Mouse (Mus musculus) left cerebral cortex, postnatal 4 days (tissue): ENCODE measurements around the gene Map3k5. TPM values are rescaled to one million over a fixed set of nuclear protein-coding genes. Genes with fewer than 3 reads are reported as not detected.
A peak's percentile ranks its signal among the peaks of the same experiment; 100 is the strongest.
"Not testable (repeated sequence)": the region's sequence is repeated elsewhere in the genome, so short reads cannot be mapped to it uniquely, and the experiment has no call there.

Experiments
- DNase-seq: peaks from one replicate; pipeline ENCODE4 v3.0.0-alpha.2; 2022
- intact Hi-C: fragments of 180-260 bp; cut with DNase I; formaldehyde crosslinking; loops from one replicate; pipeline ENCODE4 v1.15.1; 2025
- total RNA-seq, 2 experiments: library from RNA; stranded (reverse); gene quantifications; 2 replicates each; pipeline ENCODE4 v1.2.3; 2021

The Map3k5 gene
- 10 to 100 TPM; 21.3 to 23.4 TPM for total RNA-seq

DNA sequence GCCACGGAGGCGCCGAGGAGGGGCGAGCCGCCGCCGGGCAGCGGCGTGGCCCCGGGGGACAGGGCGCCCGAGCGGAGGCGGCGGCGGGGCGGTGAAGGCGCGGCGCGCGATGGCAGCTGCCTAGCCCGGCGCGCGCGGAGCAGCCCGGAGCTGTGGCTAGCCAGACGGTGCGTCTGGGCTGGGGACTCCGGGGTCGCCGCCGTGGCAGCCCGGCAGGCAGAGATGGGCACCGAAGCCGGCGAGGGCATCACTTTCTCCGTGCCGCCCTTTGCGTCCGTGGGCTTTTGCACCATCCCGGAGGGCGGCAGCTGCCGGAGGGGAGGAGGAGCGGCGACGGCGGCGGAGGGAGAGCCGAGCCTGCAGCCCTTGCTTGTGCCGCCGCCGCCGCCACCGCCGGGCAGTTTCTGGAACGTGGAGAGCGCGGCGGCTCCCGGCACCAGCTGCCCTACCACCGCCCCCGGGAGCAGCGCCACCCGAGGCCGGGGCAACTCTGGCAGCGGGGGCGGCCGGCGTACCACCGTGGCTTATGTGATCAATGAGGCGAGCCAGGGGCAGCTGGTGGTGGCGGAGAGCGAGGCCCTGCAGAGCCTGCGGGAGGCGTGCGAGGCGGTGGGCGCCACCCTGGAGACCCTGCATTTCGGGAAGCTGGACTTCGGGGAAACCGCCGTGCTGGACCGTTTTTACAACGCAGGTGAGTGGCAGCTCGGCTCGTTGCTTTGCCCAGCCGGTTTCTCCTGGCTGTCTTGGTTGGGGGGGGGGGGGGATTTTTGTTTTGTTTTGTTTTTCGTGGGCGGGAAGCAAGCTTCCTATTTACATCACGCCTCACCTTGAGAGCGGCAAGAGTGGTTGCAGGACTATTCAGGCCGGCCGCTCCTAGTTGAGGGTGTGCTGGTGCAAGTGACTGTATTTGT, at the start of gene Map3k5:
Gene Map3k5, plus strand, starts transcription at position 89 of the 911 bp plus-strand sequence.
- intact Hi-C loops = loop anchor here (5.0 kb wide), 1 partner anchor 138 kb away; no protein-coding TSS in a partner anchor
- peak; percentile 56 for DNase-seq

- intact Hi-C loops = no loop called here
- no peak for DNase-seq
These were observed 48.0 kb upstream of the Map3k5 start for GRCm38 (mm10) chr10:19886249-19886648.

DNA sequence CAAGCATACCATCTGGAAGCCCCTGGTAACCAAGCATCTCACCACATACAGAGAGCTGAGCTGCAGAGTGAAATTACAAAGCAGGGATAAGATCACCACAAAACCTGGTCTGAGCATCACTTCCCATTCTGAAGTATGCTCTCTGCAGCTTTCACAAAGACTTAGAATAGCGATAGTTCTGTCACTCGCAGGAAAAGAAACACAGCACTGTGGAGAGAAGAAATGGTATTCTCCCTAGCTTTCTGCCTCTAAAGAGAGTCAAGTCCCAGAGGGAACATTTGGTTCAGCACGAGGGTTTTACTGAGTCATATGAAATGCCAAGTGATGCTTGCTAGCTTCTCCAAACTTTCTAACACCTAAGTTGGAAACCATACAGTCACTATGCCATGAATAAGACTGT, 44.4 kb upstream of the Map3k5 start:
- DNase-seq = no peak
- intact Hi-C loops = loop anchor here (10.0 kb wide), 2 partner anchors 175 to 395 kb away; partner anchors contain the start of gene Il20ra

GRCm38 (mm10) chr10:19891686-19892085, 42.6 kb upstream of the Map3k5 start:
- intact Hi-C loops = loop anchor here (10.0 kb wide), 2 partner anchors 177 to 397 kb away; partner anchors contain the start of gene Il20ra
- no peak for DNase-seq

DNA sequence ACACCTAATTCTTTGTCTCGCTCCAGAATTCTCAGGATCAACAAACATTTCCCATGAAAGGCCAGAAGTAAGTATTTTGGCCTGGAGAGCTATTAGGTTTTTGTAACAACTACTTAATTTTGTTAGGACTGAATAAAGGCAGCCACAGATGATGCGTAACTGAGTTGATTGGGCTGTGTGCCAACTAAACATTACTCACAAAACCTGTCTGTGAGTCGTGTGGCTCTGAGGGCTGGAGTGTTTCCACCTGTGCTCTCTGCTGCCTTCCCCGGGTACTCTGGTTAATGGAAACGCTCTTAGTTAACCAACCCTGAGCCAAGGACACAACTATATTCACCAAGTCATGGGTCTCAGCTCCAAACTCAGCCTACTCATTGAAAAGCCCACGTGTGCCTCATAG, 41.1 kb upstream of the Map3k5 start:
- DNase-seq = no peak
- intact Hi-C loops = loop anchor here (10.0 kb wide), 2 partner anchors 178 to 398 kb away; partner anchors contain the start of gene Il20ra

- intact Hi-C loops = loop anchor here (10.0 kb wide), 2 partner anchors 179 to 399 kb away; partner anchors contain the start of gene Il20ra
- peak; percentile 45 for DNase-seq
These were observed 40.3 kb upstream of the Map3k5 start for GRCm38 (mm10) chr10:19893976-19894375.

- intact Hi-C loops = no loop called here
These were observed 34.1 kb upstream of the Map3k5 start for GRCm38 (mm10) chr10:19900191-19900590.

GRCm38 (mm10) chr10:19901992-19902391, 32.3 kb upstream of the Map3k5 start:
- DNase-seq = no peak
- intact Hi-C loops = no loop called here

More at GRCm38 (mm10) chr10:19900191-19900590, 34.1 kb upstream of the Map3k5 start:
- no peak for DNase-seq

- DNase-seq = no peak
- intact Hi-C loops = no loop called here
These were observed 30.0 kb upstream of the Map3k5 start for GRCm38 (mm10) chr10:19904077-19904820.

DNA sequence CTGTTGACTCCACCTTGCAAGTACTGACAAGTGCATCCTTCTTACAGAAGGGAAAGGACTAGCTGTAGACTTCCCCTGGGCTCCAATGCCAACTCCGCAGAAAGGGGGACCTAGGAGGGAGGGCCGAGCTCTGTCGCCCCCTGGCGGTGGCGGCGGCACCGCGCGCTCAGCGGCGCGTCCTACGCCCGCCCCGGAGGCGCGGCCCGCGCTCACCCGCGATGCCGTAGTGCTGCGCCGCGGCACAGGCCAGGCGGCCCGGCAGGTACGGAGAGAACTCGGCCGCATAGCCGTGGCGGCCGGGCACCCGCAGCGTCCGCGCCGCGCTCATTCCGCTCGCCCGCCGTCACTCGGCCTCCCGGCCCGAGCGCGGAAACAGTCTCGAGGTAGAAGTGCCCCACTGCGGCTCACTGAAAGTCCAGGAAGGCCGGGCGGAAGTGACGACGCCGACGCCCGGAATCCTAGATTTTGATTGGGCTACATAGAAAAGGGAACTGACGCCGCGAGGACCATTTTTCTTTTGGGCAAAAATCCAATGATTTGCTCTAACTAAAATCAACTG, 26.9 kb upstream of the Map3k5 start, which contains the start of gene Pex7:
Gene Pex7, minus strand, starts transcription at position 444 of the 559 bp plus-strand sequence.
- intact Hi-C loops = no loop called here
- peak; percentile 94 for DNase-seq

GRCm38 (mm10) chr10:19908076-19908475, 26.2 kb upstream of the Map3k5 start:
- no peak for DNase-seq
- intact Hi-C loops = no loop called here

DNA sequence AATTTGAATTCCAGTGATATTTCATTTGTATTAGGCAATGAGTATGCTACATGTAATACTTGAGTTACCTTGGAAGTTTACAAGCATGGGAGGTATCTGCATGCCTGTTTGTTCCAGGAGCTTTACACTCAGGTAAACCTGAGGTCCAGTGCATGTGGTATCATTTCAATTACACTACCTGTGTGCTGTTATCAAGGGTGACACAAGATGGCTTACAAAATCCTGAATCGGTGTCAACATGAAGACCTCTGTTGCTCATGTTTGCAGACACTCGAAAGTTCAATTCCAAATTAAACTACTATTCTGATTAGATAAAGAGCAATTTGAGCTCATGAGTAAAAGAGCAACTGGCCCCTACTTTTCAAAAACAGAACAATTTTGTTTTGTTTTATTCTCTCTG, 23.8 kb upstream of the Map3k5 start:
- DNase-seq = no peak

GRCm38 (mm10) chr10:19911583-19911982, 22.7 kb upstream of the Map3k5 start:
- intact Hi-C loops = no loop called here
- DNase-seq = no peak

More for the DNA sequence above, 23.8 kb upstream of the Map3k5 start:
- intact Hi-C loops = no loop called here

DNA sequence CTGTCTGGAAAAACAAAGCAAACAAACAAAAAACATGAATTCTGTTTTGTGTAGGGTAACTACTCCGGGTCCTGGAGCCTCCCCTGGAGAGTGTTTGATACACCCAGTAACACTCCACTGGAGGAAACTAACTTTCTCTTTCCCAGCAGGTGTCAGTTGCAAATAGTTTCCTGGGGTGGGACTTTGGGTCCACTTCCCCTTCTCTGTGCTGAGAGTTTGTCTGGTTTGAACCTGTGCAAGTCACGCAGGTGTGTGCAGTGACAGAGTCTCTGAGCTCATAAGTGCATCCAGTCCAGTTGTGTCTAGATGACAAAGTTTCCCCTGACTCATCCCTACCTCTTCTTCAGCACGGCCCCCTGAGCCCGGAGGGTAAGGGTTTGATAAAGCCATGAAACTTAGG, 20.5 kb upstream of the Map3k5 start:
- no peak for DNase-seq
- intact Hi-C loops = loop anchor here (2.0 kb wide), 1 partner anchor 211 kb away; no protein-coding TSS in a partner anchor

DNA sequence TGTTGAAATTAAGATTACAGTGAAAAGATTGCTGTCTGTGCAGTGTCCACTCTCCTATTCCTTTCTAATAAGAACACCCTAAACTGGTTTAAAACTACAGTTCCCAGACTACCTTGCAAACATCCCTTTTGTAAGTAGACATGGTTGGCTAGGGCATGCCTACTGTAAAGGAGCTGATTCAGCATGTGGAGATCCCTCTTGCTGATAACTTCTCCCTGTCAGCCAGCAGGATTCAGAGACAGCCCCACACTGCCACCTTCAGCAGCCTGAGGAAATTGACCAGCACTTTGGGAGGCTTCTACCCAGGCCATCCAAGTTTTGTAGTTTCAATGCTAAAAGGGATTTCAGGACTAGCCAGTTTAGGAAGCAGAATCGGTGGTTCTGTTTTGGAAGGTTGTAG, 19.0 kb upstream of the Map3k5 start:
- DNase-seq = peak; percentile 52
- intact Hi-C loops = no loop called here

DNA sequence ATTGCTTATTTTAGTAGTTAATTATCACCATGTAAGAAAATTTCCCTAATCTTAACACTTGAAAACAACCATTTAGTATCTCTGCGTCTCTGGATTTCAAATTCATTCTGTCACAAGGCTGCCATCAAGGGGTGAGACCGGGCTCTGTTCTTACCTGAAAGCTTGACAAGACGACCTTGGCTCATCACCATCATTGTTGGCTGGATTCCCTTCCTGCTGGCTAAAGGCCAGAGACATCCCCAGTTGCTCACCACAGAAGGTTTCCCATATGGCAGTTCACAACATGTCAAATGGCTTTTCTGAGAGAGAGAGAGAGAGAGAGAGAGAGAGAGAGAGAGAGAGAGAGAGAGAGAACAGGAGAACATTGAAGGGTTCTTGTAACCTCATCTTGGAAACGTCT, 11.9 kb upstream of the Map3k5 start:
- peak; percentile 92 for DNase-seq
- intact Hi-C loops = no loop called here

DNA sequence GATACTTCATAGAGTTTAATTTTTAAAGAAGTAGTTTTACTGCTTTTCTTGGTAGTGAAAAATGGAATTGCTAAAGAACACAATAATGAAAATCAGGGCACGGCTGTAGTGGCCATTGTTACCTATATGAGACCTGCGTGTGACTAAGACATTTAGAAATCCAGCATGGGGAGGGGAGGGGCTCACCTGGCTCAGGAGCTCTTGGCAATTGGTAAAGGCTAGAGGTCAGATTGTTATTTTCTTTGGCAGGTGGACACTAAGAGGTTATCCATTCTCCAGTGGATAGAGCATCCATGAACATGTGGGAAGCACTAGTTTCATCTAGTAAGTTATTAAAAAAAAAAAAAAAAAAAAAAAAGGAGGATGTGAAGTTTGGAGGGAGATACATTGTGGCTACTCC, 10.0 kb upstream of the Map3k5 start:
- DNase-seq = no peak
- intact Hi-C loops = no loop called here

DNA sequence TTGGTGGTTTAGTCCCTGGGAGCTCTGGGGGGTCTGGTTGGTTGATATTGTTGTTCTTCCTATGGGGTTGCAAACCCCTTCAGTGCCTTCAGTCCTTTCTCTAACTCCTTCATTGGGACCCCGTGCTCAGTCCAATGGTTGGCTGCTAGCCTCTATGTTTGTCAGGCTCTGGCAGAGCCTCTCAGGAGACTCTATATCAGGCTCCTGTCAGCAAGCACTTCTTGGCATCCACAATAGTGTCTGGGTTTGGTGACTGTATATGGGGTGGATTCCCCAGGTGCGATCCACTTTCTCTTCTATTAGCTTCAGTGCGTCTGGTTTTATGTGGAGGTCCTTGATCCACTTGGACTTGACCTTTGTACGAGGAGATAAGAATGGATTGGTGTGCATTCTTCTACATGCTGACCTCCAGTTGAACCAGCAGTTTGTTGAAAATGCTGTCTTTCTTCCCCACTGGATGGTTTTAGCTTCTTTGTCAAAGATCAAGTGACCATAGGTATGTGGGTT, 7.8 kb upstream of the Map3k5 start:
- intact Hi-C loops, DNase-seq: not testable (repeated sequence)

DNA sequence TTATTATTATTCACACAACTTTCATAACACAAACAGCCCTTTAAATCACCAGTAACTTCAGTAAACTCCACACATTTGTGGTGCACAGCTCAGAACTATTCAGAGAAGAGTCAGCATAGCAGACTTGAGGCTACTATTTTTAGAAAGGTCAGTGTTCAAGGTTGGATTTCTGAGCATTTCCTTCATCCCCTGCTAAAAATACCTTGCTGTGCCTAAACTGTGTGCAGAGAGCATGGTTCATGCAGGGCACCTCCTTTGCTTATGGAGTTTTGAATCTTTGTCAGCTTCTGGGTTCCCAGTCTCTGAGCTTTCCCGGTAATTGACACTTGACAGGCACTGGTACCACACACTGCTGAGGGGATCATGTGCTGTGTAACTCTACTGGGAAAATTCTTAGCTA, 6.1 kb upstream of the Map3k5 start:
- intact Hi-C loops = no loop called here
- no peak for DNase-seq

GRCm38 (mm10) chr10:19932986-19933385, 1.3 kb upstream of the Map3k5 start:
- DNase-seq = no peak
- intact Hi-C loops = loop anchor here (5.0 kb wide), 1 partner anchor 139 kb away; no protein-coding TSS in a partner anchor
